Mouse (Mus musculus) bone marrow macrophage, adult 2 months (primary cell): ENCODE data around the gene Met.

ENCODE experiments used
- CTCF ChIP-seq: IDR thresholded peaks from 2 replicates; pipeline ENCODE4 v1.5.1; 2012; ENCODE audit warnings: low read depth, mild to moderate bottlenecking, low read length, moderate library complexity
- POLR2A ChIP-seq: IDR thresholded peaks from 2 replicates; pipeline ENCODE4 v1.6.1; 2012; ENCODE audit warnings: mild to moderate bottlenecking, low read depth, low read length, borderline replicate concordance

GRCm38 (mm10) chr6:17583982-17584381, 120.4 kb downstream of the Met start:
- TF ChIP-seq CTCF = no peak
- TF ChIP-seq POLR2A = no peak
